Mouse (Mus musculus) heart, embryonic 13.5 days (tissue): ENCODE measurements around the gene Olfr510. TPM values are rescaled to one million over a fixed set of nuclear protein-coding genes. Genes with fewer than 3 reads are reported as not detected.
"Not testable (repeated sequence)": the region's sequence is repeated elsewhere in the genome, so short reads cannot be mapped to it uniquely, and the experiment has no call there.

ENCODE experiments used
- ATAC-seq: fragments of 200-750 bp; cut with Nextera tagmentation; 2 replicates; pipeline ENCODE4 v1.8.0; 2017; ENCODE audit warnings: moderate TSS enrichment; ENCODE audit not compliant: insufficient number of reproducible peaks, low FRiP score, low TSS enrichment; ENCODE audit errors: extremely low read depth
- H3K27ac ChIP-seq: fragments of 300-500 bp; sonication (generic); replicated peaks from 2 replicates; pipeline ENCODE4 v1.5.1; 2015; ENCODE audit warnings: moderate library complexity, mild to moderate bottlenecking, inconsistent platforms
- H3K27me3 ChIP-seq: fragments of 300-500 bp; sonication (generic); replicated peaks from 2 replicates; pipeline ENCODE4 v1.6.1; 2015; ENCODE audit warnings: mild to moderate bottlenecking, inconsistent platforms
- H3K36me3 ChIP-seq: fragments of 300-500 bp; sonication (generic); 2 replicates; pipeline ENCODE4 v1.6.1; 2015; ENCODE audit warnings: mild to moderate bottlenecking, inconsistent platforms
- H3K4me1 ChIP-seq: fragments of 300-500 bp; sonication (generic); 2 replicates; pipeline ENCODE4 v1.6.1; 2015; ENCODE audit warnings: inconsistent platforms
- H3K4me2 ChIP-seq: fragments of 300-500 bp; sonication (generic); 2 replicates; pipeline ENCODE4 v1.6.1; 2015; ENCODE audit warnings: inconsistent platforms, mild to moderate bottlenecking, moderate library complexity
- H3K4me3 ChIP-seq: fragments of 300-500 bp; sonication (generic); 2 replicates; pipeline ENCODE4 v1.5.1; 2015; ENCODE audit warnings: moderate library complexity, mild to moderate bottlenecking, inconsistent platforms
- H3K9ac ChIP-seq: fragments of 300-500 bp; sonication (generic); 2 replicates; pipeline ENCODE4 v1.6.1; 2015; ENCODE audit warnings: inconsistent platforms, mild to moderate bottlenecking, moderate library complexity
- H3K9me3 ChIP-seq: fragments of 300-500 bp; sonication (generic); 2 replicates; pipeline ENCODE4 v1.6.1; 2016; ENCODE audit warnings: inconsistent platforms
- WGBS: fragments of 180-500 bp; shearing (Covaris S2); methylation state at CpG from one replicate; pipeline ENCODE4 v1.1.7; 2015; ENCODE audit warnings: mixed read lengths; 5-methylcytosine and 5-hydroxymethylcytosine counted together
- polyA plus RNA-seq: library from polyadenylated mRNA; unstranded; fragments of >200 nt; fragmentation: Nextera tagmentation; extraction: Ambion mirVana; gene quantifications from 2 replicates; pipeline ENCODE4 v1.2.1, GENCODE M21; 2015

Gene Olfr510
- not detected in 2 replicates for polyA plus RNA-seq

DNA sequence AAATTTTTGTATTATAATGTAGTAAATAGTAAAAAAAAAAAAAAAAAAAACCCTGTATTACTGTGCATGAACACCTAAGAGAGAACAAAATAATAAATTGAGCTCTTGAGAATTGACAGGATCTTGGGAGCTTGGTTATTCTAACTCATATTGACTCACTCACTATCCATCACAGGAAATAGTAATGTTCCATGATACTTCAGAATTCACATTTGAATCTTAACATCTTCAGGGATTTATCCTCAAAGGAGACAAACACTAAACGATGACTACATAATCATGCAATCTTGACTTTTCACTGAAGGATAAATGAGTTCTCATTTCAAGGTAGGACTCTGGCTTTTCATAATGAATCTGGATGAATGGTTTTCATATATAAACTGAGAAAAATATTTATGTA, at the start of gene Olfr510:
Olfr510 (plus strand) TSS at position 301 of the 400 bp plus-strand sequence.
- no peak for ATAC-seq
- no peaks in the 10 kb centered on the region for H3K27me3 ChIP-seq
- H3K27ac ChIP-seq, result no peak within 1 kb of the TSS
- WGBS, result 80% methylated on average over 1 of the region's 1 CpGs
- H3K4me1 ChIP-seq, result no peaks in the 10 kb centered on the region
- no peaks in the 10 kb centered on the region for H3K36me3 ChIP-seq
- H3K9me3 ChIP-seq, result no peaks in the 10 kb centered on the region
- no peak within 1 kb of the TSS for H3K9ac ChIP-seq
- H3K4me3 ChIP-seq, result no peak within 1 kb of the TSS
- no peak within 1 kb of the TSS for H3K4me2 ChIP-seq

DNA sequence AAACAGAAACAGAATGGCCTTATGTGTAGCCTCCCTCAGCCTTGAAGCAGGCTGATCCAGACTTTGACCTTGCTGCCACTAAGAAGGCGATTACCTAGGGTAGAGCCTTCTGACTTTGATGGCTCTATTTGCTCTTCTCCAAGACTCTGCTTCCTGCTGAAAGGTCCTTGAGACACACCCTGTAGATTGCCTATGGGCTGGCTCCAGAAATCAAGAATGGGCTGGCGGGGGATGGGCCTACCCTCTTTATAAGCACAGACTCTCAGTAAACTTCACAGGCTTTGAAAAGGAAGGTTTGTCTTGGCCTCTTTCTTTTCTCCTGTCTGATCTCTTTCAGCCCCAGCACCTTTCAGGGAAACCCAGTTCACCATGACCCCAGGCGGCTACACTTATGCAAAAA, 49.4 kb upstream of the Olfr510 start:
- H3K4me2 ChIP-seq, H3K4me1 ChIP-seq, H3K27ac ChIP-seq, H3K27me3 ChIP-seq, H3K4me3 ChIP-seq, H3K9me3 ChIP-seq, H3K9ac ChIP-seq, H3K36me3 ChIP-seq, ATAC-seq: not testable (repeated sequence)
- 50% methylated on average over 3 of the region's 3 CpGs for WGBS

- no peak within 1 kb of the TSS for H3K9ac ChIP-seq
- H3K4me2 ChIP-seq, result no peak within 1 kb of the TSS
- H3K9me3 ChIP-seq, result no peaks in the 10 kb centered on the region
- H3K36me3 ChIP-seq, result no peaks in the 10 kb centered on the region
- no peak within 1 kb of the TSS for H3K27ac ChIP-seq
- no peaks in the 10 kb centered on the region for H3K27me3 ChIP-seq
- H3K4me1 ChIP-seq, result no peaks in the 10 kb centered on the region
- no peak within 1 kb of the TSS for H3K4me3 ChIP-seq
- no peak for ATAC-seq
- WGBS, result 61% methylated on average over 2 of the region's 2 CpGs
These were observed 44.7 kb upstream of the Olfr510 start, which contains the start of gene Olfr507 for GRCm38 (mm10) chr7:108621514-108621913. Olfr507 (plus strand) TSS chr7:108621814.

- H3K9me3 ChIP-seq, result no peaks in the 10 kb centered on the region
- no peaks in the 10 kb centered on the region for H3K4me1 ChIP-seq
- WGBS, result 64% methylated on average over 3 of the region's 3 CpGs
- H3K4me2 ChIP-seq, result no peak within 1 kb of the TSS
- no peaks in the 10 kb centered on the region for H3K27me3 ChIP-seq
- H3K9ac ChIP-seq, result no peak within 1 kb of the TSS
- no peak within 1 kb of the TSS for H3K27ac ChIP-seq
- no peak within 1 kb of the TSS for H3K4me3 ChIP-seq
- no peaks in the 10 kb centered on the region for H3K36me3 ChIP-seq
- no peak for ATAC-seq
These were observed 36.5 kb upstream of the Olfr510 start, which contains the start of gene Olfr508 for GRCm38 (mm10) chr7:108629694-108630093. Olfr508 (plus strand) TSS chr7:108629994.

GRCm38 (mm10) chr7:108651806-108652205, 14.4 kb upstream of the Olfr510 start, which contains the start of gene Olfr509:
Olfr509 (minus strand) TSS chr7:108651906.
- H3K4me2 ChIP-seq, result no peak within 1 kb of the TSS
- ATAC-seq, result no peak

GRCm38 (mm10) chr7:108662419-108662818, 3.8 kb upstream of the Olfr510 start:
- no peak overlapping the region for H3K9ac ChIP-seq
- no peaks in the 10 kb centered on the region for H3K36me3 ChIP-seq
- H3K4me2 ChIP-seq, result no peak overlapping the region
- H3K4me3 ChIP-seq, result no peak overlapping the region
- H3K4me1 ChIP-seq, result no peaks in the 10 kb centered on the region
- WGBS, result 69% methylated on average over 3 of the region's 3 CpGs
- no peak overlapping the region for H3K27ac ChIP-seq
- H3K27me3 ChIP-seq, result no peaks in the 10 kb centered on the region
- no peaks in the 10 kb centered on the region for H3K9me3 ChIP-seq
- no peak for ATAC-seq

More at GRCm38 (mm10) chr7:108651806-108652205, 14.4 kb upstream of the Olfr510 start, which contains the start of gene Olfr509:
- H3K27ac ChIP-seq, result no peak within 1 kb of the TSS
- H3K27me3 ChIP-seq, result no peaks in the 10 kb centered on the region
- no peaks in the 10 kb centered on the region for H3K9me3 ChIP-seq
- H3K4me3 ChIP-seq, result no peak within 1 kb of the TSS
- H3K4me1 ChIP-seq, result no peaks in the 10 kb centered on the region
- no peak within 1 kb of the TSS for H3K9ac ChIP-seq
- no peaks in the 10 kb centered on the region for H3K36me3 ChIP-seq

DNA sequence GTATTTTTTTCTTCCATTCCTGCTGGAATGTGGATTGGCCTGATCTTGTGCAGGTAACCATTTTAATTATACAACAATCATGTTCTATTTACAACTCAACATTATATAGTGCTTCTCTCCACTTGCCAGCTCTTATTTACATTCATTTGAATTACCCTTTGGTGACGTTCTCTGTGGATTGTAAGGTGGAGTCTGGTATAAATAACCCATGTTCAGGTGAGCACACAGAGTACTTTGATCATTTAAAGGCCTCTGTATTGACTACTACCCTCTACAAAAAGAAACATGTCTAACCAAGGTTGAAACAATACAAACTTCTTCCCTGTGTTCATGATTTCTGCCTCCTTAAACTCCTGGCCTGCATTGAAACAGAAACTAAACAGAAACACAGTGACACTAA, 4.8 kb downstream of the Olfr510 start:
- no peaks in the 10 kb centered on the region for H3K36me3 ChIP-seq
- WGBS, result 61% methylated on average over 1 of the region's 1 CpGs

DNA sequence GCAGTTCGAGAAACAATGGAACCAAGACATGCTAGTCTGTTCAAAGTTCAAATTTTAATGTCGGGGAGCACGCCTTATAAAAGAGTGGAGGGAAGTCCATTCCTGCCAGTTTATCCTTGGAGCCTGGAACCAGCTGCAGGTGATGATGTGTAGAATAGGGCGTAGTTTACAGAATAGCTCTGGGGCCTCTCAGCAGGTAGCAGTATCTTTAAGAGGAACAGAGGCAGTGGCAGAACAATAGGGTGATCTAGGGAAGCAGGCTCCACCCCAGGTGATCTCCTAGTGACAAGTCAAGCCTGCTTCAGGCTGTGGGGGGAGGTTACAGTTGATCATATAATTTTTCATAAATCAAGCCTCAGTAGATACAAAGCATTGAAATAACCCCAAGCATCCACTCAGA, 12.7 kb downstream of the Olfr510 start:
- H3K4me1 ChIP-seq, result no peaks in the 10 kb centered on the region
- no peak overlapping the region for H3K9ac ChIP-seq
- H3K4me2 ChIP-seq, result no peak overlapping the region
- ATAC-seq, result no peak
- H3K4me3 ChIP-seq, result no peak overlapping the region
- H3K27ac ChIP-seq, result no peak overlapping the region
- 70% methylated on average over 4 of the region's 4 CpGs for WGBS
- H3K36me3 ChIP-seq, result no peaks in the 10 kb centered on the region
- no peaks in the 10 kb centered on the region for H3K27me3 ChIP-seq
- H3K9me3 ChIP-seq, result peaks cover 24% of the 10 kb centered on the region

More for the DNA sequence above, 4.8 kb downstream of the Olfr510 start:
- Histone ChIP-seq H3K27me3 (no peaks in the 10 kb centered on the region), H3K4me2 (no peak overlapping the region), H3K4me3 (no peak overlapping the region), H3K9me3 (peaks cover 11% of the 10 kb centered on the region), H3K27ac (no peak overlapping the region), H3K4me1 (no peaks in the 10 kb centered on the region), H3K9ac (no peak overlapping the region)
- ATAC-seq, result no peak

- H3K4me2 ChIP-seq, result no peak within 1 kb of the TSS
- H3K27ac ChIP-seq, result no peak within 1 kb of the TSS
- no peak for ATAC-seq
- no peaks in the 10 kb centered on the region for H3K9me3 ChIP-seq
- H3K9ac ChIP-seq, result no peak within 1 kb of the TSS
- H3K4me3 ChIP-seq, result no peak within 1 kb of the TSS
- no peaks in the 10 kb centered on the region for H3K4me1 ChIP-seq
- no peaks in the 10 kb centered on the region for H3K27me3 ChIP-seq
- H3K36me3 ChIP-seq, result no peaks in the 10 kb centered on the region
These were observed 46.8 kb downstream of the Olfr510 start, which contains the start of gene Olfr512 for GRCm38 (mm10) chr7:108713020-108713419. Olfr512 (plus strand) TSS chr7:108713320.

Other genes starting within 250 kb of the Olfr510 start
- gene Olfr497, start 246.0 kb upstream of the Olfr510 start, polyA plus RNA-seq, result not detected in 2 replicates
- not detected in 2 replicates for gene Olfr498, start 201.1 kb upstream of the Olfr510 start, polyA plus RNA-seq
- gene Olfr502, start 141.4 kb upstream of the Olfr510 start, polyA plus RNA-seq, result not detected in 2 replicates
- not detected in 2 replicates for gene Olfr503, start 121.9 kb upstream of the Olfr510 start, polyA plus RNA-seq
- gene Olfr504, start 100.6 kb upstream of the Olfr510 start, polyA plus RNA-seq, result not detected in 2 replicates
- gene Olfr506, start 55.6 kb upstream of the Olfr510 start, polyA plus RNA-seq, result not detected in 2 replicates
- not detected in 2 replicates for gene Olfr507, start 44.6 kb upstream of the Olfr510 start, polyA plus RNA-seq
- gene Olfr508, start 36.4 kb upstream of the Olfr510 start, polyA plus RNA-seq, result not detected in 2 replicates
- gene Olfr509, start 14.5 kb upstream of the Olfr510 start, polyA plus RNA-seq, result not detected in 2 replicates
- gene Olfr512, start 46.9 kb downstream of the Olfr510 start, polyA plus RNA-seq, result not detected in 2 replicates
- not detected in 2 replicates for gene Olfr513, start 84.6 kb downstream of the Olfr510 start, polyA plus RNA-seq
- not detected in 2 replicates for gene Olfr514, start 159.6 kb downstream of the Olfr510 start, polyA plus RNA-seq
- not detected in 2 replicates for gene Olfr516, start 184.1 kb downstream of the Olfr510 start, polyA plus RNA-seq
- gene Olfr517, start 206.0 kb downstream of the Olfr510 start, polyA plus RNA-seq, result not detected in 2 replicates
- gene Olfr518, start 218.6 kb downstream of the Olfr510 start, polyA plus RNA-seq, result not detected in 2 replicates
- gene Olfr519, start 228.0 kb downstream of the Olfr510 start, polyA plus RNA-seq, result not detected in 2 replicates